Mouse (Mus musculus) forebrain, embryonic 14.5 days (tissue): ENCODE data around the gene Rgs9. TPM values are rescaled to one million over a fixed set of nuclear protein-coding genes. Genes with fewer than 3 reads are reported as not detected.
"Not testable (repeated sequence)": the region's sequence is repeated elsewhere in the genome, so short reads cannot be mapped to it uniquely, and the experiment has no call there.

Experiments
- ATAC-seq: fragments of 200-750 bp; cut with Nextera tagmentation; 2 replicates; pipeline ENCODE4 v1.8.0; 2017; ENCODE audit warnings: mild to moderate bottlenecking, moderate library complexity
- DNase-seq: peaks from one replicate; pipeline ENCODE4 v3.0.0-alpha.2; 2015; ENCODE audit warnings: low spot score
- H3K27ac ChIP-seq: fragments of 300-500 bp; sonication (generic); 2 replicates; pipeline ENCODE4 v1.5.1; 2014; ENCODE audit warnings: low read depth, mild to moderate bottlenecking, control low read depth, low read length, moderate library complexity
- H3K27me3 ChIP-seq: fragments of 300-500 bp; sonication (generic); replicated peaks from 2 replicates; pipeline ENCODE4 v1.6.1; 2014; ENCODE audit warnings: low read length, control low read depth, mixed read lengths; ENCODE audit not compliant: control insufficient read depth, insufficient read depth
- H3K36me3 ChIP-seq: fragments of 300-500 bp; sonication (generic); 2 replicates; pipeline ENCODE4 v1.6.1; 2014; ENCODE audit warnings: low read length, control low read depth; ENCODE audit not compliant: control insufficient read depth, insufficient read depth
- H3K4me1 ChIP-seq: fragments of 300-500 bp; sonication (generic); 2 replicates; pipeline ENCODE4 v1.6.1; 2014; ENCODE audit warnings: antibody characterized with exemption, low read length, control low read depth; ENCODE audit not compliant: control insufficient read depth, insufficient read depth
- H3K4me2 ChIP-seq: fragments of 300-500 bp; sonication (generic); 2 replicates; pipeline ENCODE4 v1.6.1; 2014; ENCODE audit warnings: mild to moderate bottlenecking, control low read depth, low read length
- H3K4me3 ChIP-seq: fragments of 300-500 bp; sonication (generic); 2 replicates; pipeline ENCODE4 v1.5.1; 2014; ENCODE audit warnings: low read depth, low read length, control low read depth
- H3K9ac ChIP-seq: fragments of 300-500 bp; sonication (generic); 2 replicates; pipeline ENCODE4 v1.6.1; 2014; ENCODE audit warnings: mild to moderate bottlenecking, low read length, control low read depth, moderate library complexity
- H3K9me3 ChIP-seq: fragments of 300-500 bp; sonication (generic); replicated peaks from 2 replicates; pipeline ENCODE4 v1.6.1; 2016; ENCODE audit warnings: low read length, control low read depth, mixed read lengths; ENCODE audit not compliant: control insufficient read depth
- WGBS: fragments of 180-500 bp; shearing (Covaris S2); extraction: QIAGEN DNeasy Blood & Tissue Kit; methylation state at CpG from one replicate; pipeline ENCODE4 v1.1.7; 2014; 5-methylcytosine and 5-hydroxymethylcytosine counted together
- polyA plus RNA-seq: library from polyadenylated mRNA; unstranded; fragments of >200 nt; fragmentation: Nextera tagmentation; extraction: Ambion mirVana; gene quantifications from 2 replicates; pipeline ENCODE4 v1.2.1, GENCODE M21; 2014

The Rgs9 gene
- 4.3 and 5.4 TPM in 2 replicates for polyA plus RNA-seq

DNA sequence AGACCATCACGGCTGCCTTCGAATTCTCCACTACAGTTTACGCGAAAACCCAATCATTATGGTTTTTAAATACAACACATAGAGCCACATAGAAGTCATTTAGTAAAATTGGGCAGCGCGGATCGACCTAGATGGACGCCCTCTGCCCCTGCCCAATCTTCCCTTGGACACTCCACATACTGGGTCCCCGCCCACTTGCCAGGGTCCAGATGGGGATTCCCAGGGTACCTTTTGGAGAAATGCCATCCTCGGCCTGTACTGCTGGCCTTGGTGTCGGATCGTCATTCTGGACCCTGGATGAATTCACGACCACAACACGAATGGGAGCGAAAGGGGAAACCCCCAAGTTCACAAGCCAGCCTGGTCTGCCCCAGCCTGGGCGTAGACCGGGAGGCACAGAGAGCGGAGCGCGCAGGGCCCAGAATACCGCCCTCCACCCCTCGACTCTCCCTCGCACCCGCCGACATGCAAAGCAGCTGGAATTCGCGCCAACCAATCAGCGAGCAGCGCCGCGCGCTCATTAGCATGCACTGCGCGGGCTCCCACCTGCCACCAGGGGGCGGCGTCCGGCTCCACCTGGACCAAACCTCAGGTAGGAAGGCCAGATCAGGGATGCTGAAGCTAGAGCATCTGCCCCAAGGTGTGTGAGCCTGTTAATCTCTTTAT is at the start of gene Rgs9:
Rgs9 (minus strand) TSS at position 420 of the 666 bp plus-strand sequence.
- WGBS = 4% methylated on average over 37 of the region's 37 CpGs
- H3K36me3 ChIP-seq = no peaks in the 10 kb centered on the region
- H3K4me2 ChIP-seq = peak within 1 kb of the TSS; percentile 87
- peaks cover 3% of the 10 kb centered on the region; the same call in 1 of the 2 replicates for H3K27me3 ChIP-seq
- peak; percentile 96 for DNase-seq
- H3K27ac ChIP-seq = no peak within 1 kb of the TSS
- H3K4me3 ChIP-seq = peak within 1 kb of the TSS; percentile 39
- ATAC-seq = peak; percentile 100
- peak within 1 kb of the TSS; percentile 65 for H3K9ac ChIP-seq
- no peaks in the 10 kb centered on the region for H3K9me3 ChIP-seq
- peaks cover 6% of the 10 kb centered on the region; the same call in 1 of the 2 replicates for H3K4me1 ChIP-seq

GRCm38 (mm10) chr11:109347242-109347959 is 49.5 kb upstream of the Rgs9 start:
- H3K27ac ChIP-seq = no peak overlapping the region
- WGBS = 64% methylated on average over 10 of the region's 10 CpGs
- ATAC-seq = peak; percentile 82

DNA sequence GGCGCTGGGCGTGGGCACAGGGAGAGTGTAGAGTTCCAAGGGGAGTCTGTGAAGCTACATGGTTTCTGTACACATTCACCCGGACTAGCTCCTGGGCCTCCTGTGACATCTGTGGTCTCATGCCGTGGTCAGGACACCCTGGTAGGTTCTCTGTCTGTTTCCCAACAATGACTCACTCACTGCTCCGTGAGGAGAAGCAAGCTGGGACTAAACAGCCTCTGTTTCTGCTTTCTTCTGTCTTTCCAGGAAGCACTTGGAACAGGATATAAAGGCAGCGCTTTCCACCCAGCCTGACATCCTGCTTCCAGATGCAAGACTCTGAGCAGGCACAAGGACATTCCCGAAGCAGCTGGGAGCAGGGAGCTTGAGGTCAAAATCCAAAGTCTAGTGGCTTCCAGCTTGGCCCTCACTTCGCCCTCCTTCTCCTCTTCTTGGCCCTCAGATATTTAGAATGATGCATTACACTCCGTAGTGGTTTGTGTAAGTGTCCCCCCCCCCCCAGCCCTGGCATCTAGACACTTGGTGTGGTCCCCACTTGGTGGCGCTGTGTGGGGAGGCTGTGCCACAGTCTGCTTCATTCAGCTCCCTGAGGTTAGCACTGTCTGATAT is 46.2 kb upstream of the Rgs9 start:
- Histone ChIP-seq H3K9ac (no peak overlapping the region), H3K4me3 (no peak overlapping the region), H3K4me2 (no peak overlapping the region), H3K9me3 (no peaks in the 10 kb centered on the region), H3K27ac (no peak overlapping the region), H3K36me3 (no peaks in the 10 kb centered on the region), H3K27me3 (no peaks in the 10 kb centered on the region), H3K4me1 (peaks cover 8% of the 10 kb centered on the region; the same call in 1 of the 2 replicates)
- WGBS = 31% methylated on average over 10 of the region's 10 CpGs
- DNase-seq = no peak
- no peak for ATAC-seq

More at GRCm38 (mm10) chr11:109347242-109347959, 49.5 kb upstream of the Rgs9 start:
- Histone ChIP-seq H3K4me2 (no peak overlapping the region), H3K4me3 (no peak overlapping the region), H3K36me3 (no peaks in the 10 kb centered on the region), H3K4me1 (peaks cover 8% of the 10 kb centered on the region; the same call in 1 of the 2 replicates), H3K9me3 (no peaks in the 10 kb centered on the region), H3K9ac (no peak overlapping the region), H3K27me3 (no peaks in the 10 kb centered on the region)
- DNase-seq = peak; percentile 73

GRCm38 (mm10) chr11:109343558-109343957 is 45.6 kb upstream of the Rgs9 start:
- Histone ChIP-seq H3K4me3 (no peak overlapping the region), H3K9ac (no peak overlapping the region), H3K36me3 (no peaks in the 10 kb centered on the region), H3K9me3 (no peaks in the 10 kb centered on the region), H3K4me2 (no peak overlapping the region), H3K27me3 (no peaks in the 10 kb centered on the region), H3K27ac (no peak overlapping the region), H3K4me1 (peaks cover 8% of the 10 kb centered on the region; the same call in 1 of the 2 replicates)
- DNase-seq = no peak
- 30% methylated on average over 7 of the region's 7 CpGs for WGBS
- ATAC-seq = no peak

DNA sequence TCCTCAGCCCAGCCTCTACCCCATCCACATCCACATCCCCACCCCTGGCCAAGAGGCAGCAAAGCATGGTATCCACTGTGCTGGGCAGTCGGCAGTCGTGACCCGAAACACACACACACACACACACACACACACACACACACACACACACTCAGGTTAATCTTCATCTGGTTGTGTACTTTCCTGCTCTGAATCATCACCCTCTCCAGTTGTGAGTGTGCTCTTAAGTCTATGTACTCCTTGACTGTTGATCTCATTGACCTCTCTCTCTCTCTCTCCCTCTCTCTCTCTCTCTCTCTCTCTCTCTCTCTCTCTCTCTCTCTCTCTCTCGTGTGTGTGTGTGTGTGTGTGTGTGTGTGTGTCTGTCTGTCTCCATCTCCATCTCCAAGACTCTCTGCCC is 44.7 kb upstream of the Rgs9 start:
- H3K27ac ChIP-seq, H3K4me3 ChIP-seq, H3K9ac ChIP-seq, DNase-seq, H3K9me3 ChIP-seq, H3K4me1 ChIP-seq, ATAC-seq, H3K27me3 ChIP-seq, H3K4me2 ChIP-seq, H3K36me3 ChIP-seq: not testable (repeated sequence)
- 87% methylated on average over 4 of the region's 4 CpGs for WGBS

GRCm38 (mm10) chr11:109340541-109340940 is 42.6 kb upstream of the Rgs9 start:
- no peaks in the 10 kb centered on the region for H3K27me3 ChIP-seq
- no peak overlapping the region for H3K27ac ChIP-seq
- ATAC-seq = no peak
- H3K4me3 ChIP-seq = no peak overlapping the region
- no peak overlapping the region for H3K9ac ChIP-seq
- H3K4me1 ChIP-seq = no peaks in the 10 kb centered on the region
- no peak overlapping the region for H3K4me2 ChIP-seq
- H3K36me3 ChIP-seq = no peaks in the 10 kb centered on the region
- 84% methylated on average over 5 of the region's 5 CpGs for WGBS
- H3K9me3 ChIP-seq = no peaks in the 10 kb centered on the region
- no peak for DNase-seq

DNA sequence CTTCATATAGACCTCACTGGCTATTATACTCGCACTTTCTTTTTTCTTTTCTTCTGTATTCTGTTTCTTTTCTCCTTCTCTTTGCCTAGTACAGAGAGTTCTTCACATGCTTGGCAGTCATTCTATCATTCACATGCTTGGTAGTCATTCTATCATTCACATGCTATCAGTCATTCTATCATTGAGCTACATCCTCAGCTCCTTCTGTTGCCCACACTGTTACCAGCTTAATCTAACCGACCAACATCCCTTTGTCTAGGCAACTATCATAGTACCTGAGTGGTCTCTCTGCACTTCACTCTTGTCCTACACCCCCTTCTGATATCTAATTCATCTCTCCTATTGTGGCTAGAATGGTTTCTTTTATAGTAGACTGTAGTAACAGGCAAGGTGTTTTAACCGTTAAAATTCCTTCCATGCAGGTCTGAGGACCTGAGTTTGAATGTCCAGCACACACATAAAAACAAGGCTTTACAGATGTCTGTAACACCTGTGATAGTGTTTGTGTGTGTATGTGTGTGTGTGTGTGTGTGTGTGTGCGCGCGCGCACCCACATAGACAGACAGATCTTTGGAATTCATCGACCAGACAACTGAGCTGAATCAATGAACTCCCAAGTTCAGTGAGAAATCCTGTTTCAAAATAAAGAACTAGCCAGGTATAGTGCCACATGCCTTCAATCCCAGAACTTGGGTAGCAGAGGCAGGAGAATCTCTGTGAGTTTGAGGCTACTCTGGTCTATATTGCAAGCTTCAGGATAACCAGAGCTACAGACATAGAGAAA is 41.4 kb upstream of the Rgs9 start:
- 94% methylated on average over 8 of the region's 8 CpGs for WGBS
- no peaks in the 10 kb centered on the region for H3K9me3 ChIP-seq
- no peak for DNase-seq

GRCm38 (mm10) chr11:109335890-109336289 is 38.0 kb upstream of the Rgs9 start:
- no peak for ATAC-seq
- Histone ChIP-seq H3K9me3 (no peaks in the 10 kb centered on the region), H3K4me2 (no peak overlapping the region), H3K9ac (no peak overlapping the region), H3K27me3 (no peaks in the 10 kb centered on the region), H3K4me1 (0 out of 2 replicates have a peak, but pooled peaks cover 3% of the 10 kb centered on the region), H3K27ac (no peak overlapping the region), H3K4me3 (no peak overlapping the region), H3K36me3 (no peaks in the 10 kb centered on the region)
- DNase-seq = no peak
- WGBS = 42% methylated on average over 6 of the region's 6 CpGs

More for the DNA sequence above, 41.4 kb upstream of the Rgs9 start:
- ATAC-seq = no peak
- Histone ChIP-seq H3K9ac (no peak overlapping the region), H3K36me3 (no peaks in the 10 kb centered on the region), H3K27ac (no peak overlapping the region), H3K4me1 (no peaks in the 10 kb centered on the region), H3K4me2 (no peak overlapping the region), H3K4me3 (no peak overlapping the region), H3K27me3 (no peaks in the 10 kb centered on the region)
